Mouse (Mus musculus): ENCODE data around the gene Ap2s1. TPM values are rescaled to one million over a fixed set of nuclear protein-coding genes. Genes with fewer than 3 reads are reported as not detected.
A peak's percentile ranks its signal among the peaks of the same experiment; 100 is the strongest.
"Not testable (repeated sequence)": the region's sequence is repeated elsewhere in the genome, so short reads cannot be mapped to it uniquely, and the experiment has no call there.

The Ap2s1 gene
- polyA plus RNA-seq (2015; fragmentation: Nextera tagmentation; extraction: Ambion mirVana): 452 and 465 TPM in 2 replicates

DNA sequence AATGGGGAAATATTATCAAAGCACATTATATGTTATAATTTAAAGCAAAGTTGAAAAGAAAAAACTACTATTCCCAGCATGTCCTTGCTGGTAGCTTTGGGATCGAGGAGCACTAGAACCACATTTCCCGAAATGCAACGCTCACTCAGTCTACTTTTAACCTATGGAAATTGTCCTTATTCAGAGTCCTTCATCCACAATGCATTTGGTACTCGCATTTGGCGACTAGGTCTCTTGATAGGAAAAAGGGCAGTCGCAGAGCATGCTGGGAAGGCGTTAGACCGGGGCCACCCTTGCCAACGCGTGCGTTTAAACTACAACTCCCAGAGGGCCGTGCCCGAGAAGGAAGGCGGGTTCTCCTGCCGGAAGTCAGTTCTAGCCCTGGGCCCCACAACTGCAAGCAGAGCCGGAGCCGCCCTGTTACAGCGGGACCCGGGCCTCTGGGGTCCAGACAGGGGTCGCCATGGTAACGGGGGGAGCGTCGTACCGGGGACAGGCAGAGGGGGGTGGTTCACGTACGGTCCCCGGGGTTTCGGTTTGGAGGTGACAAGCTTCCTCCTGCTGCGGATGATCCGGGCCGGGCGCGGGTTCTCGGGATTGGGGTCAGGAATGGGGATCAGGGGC is at the start of gene Ap2s1:
TSS of gene Ap2s1 (plus strand) at position 338 of the 624 bp plus-strand sequence.
- Histone ChIP-seq H3K4me1 (peaks cover 16% of the 10 kb centered on the region), H3K9me3 (no peaks in the 10 kb centered on the region), H3K27ac (peak within 1 kb of the TSS; percentile 59), H3K36me3 (replicated peaks) (no peaks in the 10 kb centered on the region), H3K27me3 (replicated peaks) (no peaks in the 10 kb centered on the region), H3K4me2 (peak within 1 kb of the TSS; percentile 81), H3K4me3 (peak within 1 kb of the TSS; percentile 61), H3K9ac (peak within 1 kb of the TSS; percentile 76)
- ATAC-seq (replicated peaks): peak; percentile 97
- WGBS: under 1% methylated on average over 34 of the region's 34 CpGs

DNA sequence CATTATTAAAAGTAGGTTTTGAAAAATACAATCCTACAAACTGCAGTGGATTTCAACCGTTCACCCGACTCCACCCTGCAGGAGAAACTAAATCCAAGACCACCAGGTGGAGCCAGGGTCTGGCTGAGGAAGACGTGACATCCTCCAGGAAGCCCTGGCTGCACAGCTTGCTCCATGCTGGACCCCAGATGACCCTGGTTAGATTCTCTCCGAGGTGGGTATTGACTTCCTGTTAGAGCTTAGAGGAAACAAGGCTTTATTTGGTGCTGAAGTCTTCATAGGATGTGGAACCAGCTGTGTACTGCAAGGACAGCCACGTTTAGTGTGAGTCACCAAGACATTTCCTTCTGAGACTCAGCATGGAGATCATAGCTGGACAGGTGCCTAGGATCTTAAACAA is 49.0 kb upstream of the Ap2s1 start:
- Histone ChIP-seq H3K4me3 (no peak overlapping the region), H3K27ac (no peak overlapping the region), H3K9ac (no peak overlapping the region), H3K27me3 (replicated peaks) (no peaks in the 10 kb centered on the region), H3K4me1 (no peaks in the 10 kb centered on the region), H3K9me3 (no peaks in the 10 kb centered on the region), H3K36me3 (replicated peaks) (no peaks in the 10 kb centered on the region), H3K4me2 (no peak overlapping the region)
- WGBS: 81% methylated on average over 5 of the region's 5 CpGs
- no peak for ATAC-seq (replicated peaks)

DNA sequence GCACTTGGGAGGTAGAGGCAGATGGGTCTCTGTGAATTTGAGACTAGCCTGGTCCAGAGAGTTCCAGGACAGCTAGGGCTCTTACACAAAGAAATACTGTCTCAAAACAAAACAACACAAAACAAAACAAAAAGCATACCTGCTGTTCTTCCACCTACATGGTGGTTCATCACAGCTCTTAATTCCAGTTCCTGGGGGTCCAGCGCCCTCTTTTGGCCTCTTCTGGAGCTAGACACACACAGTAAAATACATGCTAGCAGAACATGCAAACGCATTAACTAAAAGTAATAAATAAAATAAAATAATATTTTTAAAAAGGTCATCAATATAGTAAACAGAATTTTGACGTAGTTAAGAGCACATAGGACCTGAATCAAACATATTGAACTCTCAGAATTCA is 43.2 kb upstream of the Ap2s1 start:
- Histone ChIP-seq H3K9me3 (no peaks in the 10 kb centered on the region), H3K4me1 (no peaks in the 10 kb centered on the region), H3K36me3 (replicated peaks) (no peaks in the 10 kb centered on the region), H3K27me3 (replicated peaks) (no peaks in the 10 kb centered on the region), H3K4me2 (no peak overlapping the region), H3K27ac (no peak overlapping the region), H3K9ac (no peak overlapping the region), H3K4me3 (no peak overlapping the region)
- WGBS: 38% methylated on average over 3 of the region's 3 CpGs
- no peak for ATAC-seq (replicated peaks)

DNA sequence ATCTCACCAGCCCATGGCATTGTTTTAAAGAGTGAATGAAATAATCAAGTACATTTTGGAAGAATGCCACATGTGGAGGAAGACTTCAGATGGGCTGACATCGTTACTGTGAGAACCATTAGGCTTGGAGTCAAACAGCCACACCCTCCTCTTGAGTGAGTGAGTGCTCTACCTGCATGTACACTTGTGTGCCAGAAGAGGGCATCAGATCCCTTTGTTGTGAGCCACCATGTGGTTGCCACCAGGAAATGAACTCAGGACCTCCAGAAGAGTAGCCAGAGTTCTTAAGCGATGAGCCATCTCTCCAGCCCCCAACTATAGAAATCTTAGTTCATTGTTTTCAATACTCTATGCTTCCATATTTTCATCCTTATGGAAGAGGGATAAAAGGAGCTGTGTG is 39.2 kb upstream of the Ap2s1 start:
- no peaks in the 10 kb centered on the region for H3K9me3 ChIP-seq
- WGBS: 63% methylated on average over 2 of the region's 2 CpGs
- no peak for ATAC-seq (replicated peaks)

DNA sequence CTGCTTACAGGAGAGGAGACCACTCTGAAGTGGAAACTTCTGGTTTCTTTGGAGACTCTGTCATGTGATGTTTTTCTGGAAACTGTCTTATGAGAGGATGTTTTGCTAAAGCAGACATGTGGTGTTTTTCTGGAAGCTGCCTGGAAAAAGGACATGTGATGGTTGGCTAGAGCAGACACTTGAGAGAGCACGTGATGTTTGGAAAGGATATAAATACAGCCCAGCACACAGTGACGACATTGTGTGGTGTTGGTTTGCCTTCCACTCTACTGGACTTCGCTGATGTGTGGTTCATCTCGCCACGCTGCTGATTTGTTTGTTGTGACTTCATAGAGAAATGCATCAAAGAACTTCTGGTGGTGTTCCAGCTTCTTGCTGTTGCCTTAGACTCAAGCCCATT is 37.6 kb upstream of the Ap2s1 start:
- Histone ChIP-seq H3K9ac (no peak overlapping the region), H3K27me3 (replicated peaks) (no peaks in the 10 kb centered on the region), H3K27ac (no peak overlapping the region), H3K9me3 (no peaks in the 10 kb centered on the region), H3K4me1 (no peaks in the 10 kb centered on the region), H3K4me2 (no peak overlapping the region), H3K36me3 (replicated peaks) (no peaks in the 10 kb centered on the region), H3K4me3 (no peak overlapping the region)
- WGBS: 82% methylated on average over 5 of the region's 5 CpGs
- no peak for ATAC-seq (replicated peaks)

More for the DNA sequence above, 39.2 kb upstream of the Ap2s1 start:
- Histone ChIP-seq H3K4me2 (no peak overlapping the region), H3K36me3 (replicated peaks) (no peaks in the 10 kb centered on the region), H3K27me3 (replicated peaks) (no peaks in the 10 kb centered on the region), H3K9ac (no peak overlapping the region), H3K4me3 (no peak overlapping the region), H3K4me1 (no peaks in the 10 kb centered on the region), H3K27ac (no peak overlapping the region)

DNA sequence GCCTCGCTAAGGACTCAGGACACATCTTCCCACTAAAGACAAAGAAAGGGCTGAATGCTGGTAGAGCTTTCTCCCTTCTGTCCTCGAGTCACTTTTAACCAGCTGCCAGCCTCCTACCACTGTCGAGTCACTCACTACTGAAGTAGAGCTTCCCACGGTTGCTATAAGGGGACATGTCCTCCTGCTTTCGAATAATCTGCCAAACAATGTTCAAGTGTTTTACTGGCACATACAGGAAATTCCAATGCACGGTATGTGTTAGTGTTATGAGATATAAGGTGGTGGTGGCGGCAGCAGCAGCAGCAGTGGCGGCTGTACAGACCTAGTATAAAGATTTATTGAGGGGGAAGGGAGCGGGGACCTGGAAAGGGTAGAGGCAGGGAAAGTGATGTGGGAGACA is 31.8 kb upstream of the Ap2s1 start:
- Histone ChIP-seq H3K4me1 (no peaks in the 10 kb centered on the region), H3K27me3 (replicated peaks) (0 out of 2 replicates have a peak, but pooled peaks cover 2% of the 10 kb centered on the region), H3K4me2 (no peak overlapping the region), H3K9ac (no peak overlapping the region), H3K9me3 (no peaks in the 10 kb centered on the region), H3K36me3 (replicated peaks) (no peaks in the 10 kb centered on the region), H3K4me3 (no peak overlapping the region), H3K27ac (no peak overlapping the region)
- ATAC-seq (replicated peaks): no peak
- WGBS: 78% methylated on average over 9 of the region's 9 CpGs

DNA sequence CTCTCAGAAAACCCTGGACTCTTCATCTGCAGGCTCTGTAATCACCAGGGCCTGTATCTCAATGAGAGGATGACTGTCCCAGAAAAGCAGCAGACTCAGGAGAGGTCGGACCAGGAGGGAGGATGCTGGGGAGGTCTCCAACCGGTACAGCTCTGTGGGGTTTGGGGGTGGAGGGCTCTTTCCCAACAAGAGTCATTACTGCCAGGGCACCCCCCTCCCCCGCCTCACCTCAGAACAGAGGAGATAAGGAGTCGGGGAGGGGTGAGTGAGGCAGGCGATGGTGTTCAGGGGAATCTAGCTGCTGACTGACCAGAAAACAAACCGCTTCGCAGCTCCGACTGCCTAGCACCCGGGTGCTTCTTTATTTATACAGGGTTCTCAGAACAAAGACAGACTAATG is 30.0 kb upstream of the Ap2s1 start:
- H3K4me3 ChIP-seq: no peak overlapping the region
- no peaks in the 10 kb centered on the region for H3K36me3 ChIP-seq (replicated peaks)
- H3K27me3 ChIP-seq (replicated peaks): 0 out of 2 replicates have a peak, but pooled peaks cover 2% of the 10 kb centered on the region
- no peak overlapping the region for H3K9ac ChIP-seq
- no peaks in the 10 kb centered on the region for H3K9me3 ChIP-seq
- no peak overlapping the region for H3K4me2 ChIP-seq
- no peaks in the 10 kb centered on the region for H3K4me1 ChIP-seq
- 23% methylated on average over 9 of the region's 9 CpGs for WGBS
- H3K27ac ChIP-seq: no peak overlapping the region
- no peak for ATAC-seq (replicated peaks)

DNA sequence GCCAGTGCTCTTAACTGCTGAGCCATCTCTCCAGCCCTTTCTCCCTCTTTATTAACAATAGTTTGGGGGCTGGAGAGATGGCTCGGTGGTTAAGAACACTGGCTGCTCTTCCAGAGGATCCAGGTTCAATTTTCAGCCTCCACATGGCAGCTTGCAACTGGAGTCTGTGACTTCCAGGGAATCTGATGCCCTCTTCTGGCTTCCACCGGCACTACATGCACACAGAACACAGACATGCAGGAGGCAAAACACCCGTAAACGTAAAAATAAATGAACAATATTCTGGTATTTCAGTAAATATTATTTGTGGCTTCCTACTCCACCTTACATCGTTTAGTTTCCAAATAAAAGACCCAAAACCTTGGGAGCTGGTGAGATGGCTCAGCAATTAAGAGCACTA is 27.6 kb upstream of the Ap2s1 start:
- Histone ChIP-seq H3K9ac (no peak overlapping the region), H3K36me3 (replicated peaks) (no peaks in the 10 kb centered on the region), H3K4me2 (no peak overlapping the region), H3K4me3 (no peak overlapping the region), H3K27ac (no peak overlapping the region), H3K4me1 (no peaks in the 10 kb centered on the region), H3K27me3 (replicated peaks) (0 out of 2 replicates have a peak, but pooled peaks cover 2% of the 10 kb centered on the region), H3K9me3 (no peaks in the 10 kb centered on the region)
- 76% methylated on average over 5 of the region's 5 CpGs for WGBS
- ATAC-seq (replicated peaks): no peak

DNA sequence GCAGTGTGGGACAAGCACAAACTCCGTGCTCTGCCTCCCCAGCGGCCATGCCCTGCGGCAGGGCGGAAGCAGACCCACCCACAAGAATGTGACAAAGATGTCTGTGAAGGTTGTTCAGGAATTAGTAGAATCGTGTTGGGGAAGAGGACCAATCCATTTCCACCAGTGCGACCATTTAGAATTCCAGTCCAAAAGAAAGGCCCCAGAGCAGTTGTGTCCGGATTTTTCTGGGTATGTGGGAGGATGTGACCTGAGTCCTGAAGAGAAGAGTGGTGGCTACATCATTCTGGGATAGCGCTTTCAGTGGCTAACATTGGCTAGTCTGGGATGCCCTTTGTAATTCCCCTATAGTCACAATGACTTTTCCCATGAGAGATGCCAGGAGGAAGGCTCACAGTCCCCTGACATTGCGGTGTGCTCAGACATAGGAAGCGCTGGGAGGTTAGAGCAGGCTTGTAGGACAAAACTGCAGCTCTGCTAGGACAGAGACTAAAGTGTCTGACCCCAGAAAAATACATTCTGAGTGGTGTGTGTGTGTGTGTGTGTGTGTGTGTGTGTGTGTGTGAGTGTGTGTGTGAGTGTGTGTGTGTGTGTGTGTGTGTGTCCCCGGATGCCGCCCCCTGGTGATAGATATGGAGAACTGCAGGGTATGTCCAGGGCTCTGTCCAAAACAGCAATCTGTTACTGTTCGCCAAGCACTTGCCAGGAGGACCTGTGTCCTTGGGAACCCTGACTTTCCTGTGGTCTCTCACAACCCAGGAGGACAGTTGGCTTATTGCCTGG is 25.4 kb upstream of the Ap2s1 start:
- Histone ChIP-seq H3K9ac (no peak overlapping the region), H3K4me1 (no peaks in the 10 kb centered on the region), H3K9me3 (no peaks in the 10 kb centered on the region), H3K27ac (no peak overlapping the region), H3K36me3 (replicated peaks) (no peaks in the 10 kb centered on the region), H3K27me3 (replicated peaks) (no peaks in the 10 kb centered on the region), H3K4me3 (no peak overlapping the region), H3K4me2 (no peak overlapping the region)
- ATAC-seq (replicated peaks): no peak
- 76% methylated on average over 13 of the region's 13 CpGs for WGBS

DNA sequence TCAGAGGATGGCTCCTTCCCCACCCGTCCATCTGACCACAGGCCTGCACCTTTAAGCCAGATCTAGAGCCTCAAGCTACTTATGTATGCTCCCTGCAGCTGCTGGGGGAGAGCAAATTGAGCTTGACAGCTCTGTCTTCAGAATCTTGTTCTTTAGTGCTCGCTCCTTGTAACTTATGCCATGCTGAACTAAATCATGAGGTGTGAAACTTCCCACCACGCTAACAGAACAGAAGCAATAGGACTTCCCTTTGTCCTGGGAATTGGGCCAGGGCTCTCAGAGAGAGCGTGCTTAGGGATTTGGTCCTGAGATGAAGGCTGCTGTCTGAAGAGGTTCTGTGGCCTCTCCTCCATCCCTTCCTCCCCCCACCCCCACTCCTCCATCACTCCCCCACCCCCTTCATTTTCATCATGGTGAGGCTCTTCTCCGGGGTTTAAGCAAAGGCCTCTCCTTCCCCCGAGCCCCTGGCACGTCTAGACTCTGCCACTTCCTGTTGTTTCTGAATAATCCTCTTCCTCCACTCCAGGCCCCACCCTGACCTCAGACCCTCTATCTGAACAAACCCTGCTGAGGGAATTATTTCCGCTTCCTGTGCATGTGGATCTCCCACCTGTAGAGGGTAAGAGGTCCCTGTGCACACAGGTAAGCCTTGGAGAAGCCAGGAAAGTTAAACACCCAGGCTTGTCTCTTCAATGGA is 21.6 kb upstream of the Ap2s1 start:
- WGBS: 33% methylated on average over 8 of the region's 8 CpGs
- H3K9ac ChIP-seq; H3K4me1 ChIP-seq; H3K4me2 ChIP-seq; H3K36me3 ChIP-seq (replicated peaks); ATAC-seq (replicated peaks); H3K9me3 ChIP-seq; H3K4me3 ChIP-seq; H3K27me3 ChIP-seq (replicated peaks); H3K27ac ChIP-seq: not testable (repeated sequence)

DNA sequence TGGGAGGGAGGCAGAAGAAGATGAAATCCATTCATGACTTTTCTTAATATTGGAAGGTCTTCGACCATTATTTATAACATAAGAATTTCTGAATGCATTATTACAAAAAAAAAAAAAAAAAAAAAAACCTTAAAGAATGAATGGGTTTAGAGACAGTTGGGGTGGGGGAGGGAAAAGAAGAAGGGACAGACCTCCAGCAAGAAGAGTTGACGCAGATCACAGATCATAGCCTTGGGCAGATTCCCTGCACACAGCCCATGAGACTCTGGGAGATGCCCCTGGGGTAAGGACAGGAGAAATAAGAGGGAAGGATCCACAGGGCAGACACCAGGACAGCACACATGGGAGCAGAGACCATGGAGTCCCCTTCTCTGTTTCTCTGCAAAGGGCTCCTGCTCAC is 16.6 kb upstream of the Ap2s1 start, which contains the start of gene Ceacam9:
TSS of gene Ceacam9 (plus strand) at position 301 of the 400 bp plus-strand sequence.
- ATAC-seq (replicated peaks): no peak
- H3K4me1 ChIP-seq: no peaks in the 10 kb centered on the region
- H3K4me2 ChIP-seq: no peak within 1 kb of the TSS
- 77% methylated on average over 2 of the region's 2 CpGs for WGBS
- no peak within 1 kb of the TSS for H3K9ac ChIP-seq
- H3K36me3 ChIP-seq (replicated peaks): no peaks in the 10 kb centered on the region
- no peaks in the 10 kb centered on the region for H3K9me3 ChIP-seq
- no peaks in the 10 kb centered on the region for H3K27me3 ChIP-seq (replicated peaks)
- H3K4me3 ChIP-seq: no peak within 1 kb of the TSS
- H3K27ac ChIP-seq: no peak within 1 kb of the TSS

DNA sequence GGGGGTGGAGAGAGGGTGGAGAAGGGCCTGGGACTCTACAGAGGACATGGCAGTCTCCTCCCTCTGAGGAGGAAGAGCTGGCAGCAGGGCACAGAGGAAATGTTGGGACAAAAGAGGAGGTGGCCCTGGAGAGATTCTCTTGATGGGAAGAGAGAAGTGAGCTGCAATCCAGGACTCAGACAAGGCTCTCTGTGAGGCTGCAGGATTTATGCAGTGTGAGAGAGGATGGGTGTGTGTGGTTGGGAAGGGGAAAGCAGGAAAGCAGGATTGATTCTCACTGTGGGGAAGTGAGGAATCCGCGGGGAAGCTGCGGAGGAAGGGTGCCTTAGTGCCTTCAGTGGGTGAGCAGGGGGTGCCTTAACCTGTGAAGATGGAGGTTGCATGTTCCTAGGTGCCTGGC is 15.7 kb upstream of the Ap2s1 start:
- H3K4me1 ChIP-seq; ATAC-seq (replicated peaks); H3K4me2 ChIP-seq; H3K36me3 ChIP-seq (replicated peaks); H3K9ac ChIP-seq; H3K9me3 ChIP-seq; H3K27ac ChIP-seq; H3K4me3 ChIP-seq; H3K27me3 ChIP-seq (replicated peaks): not testable (repeated sequence)
- 52% methylated on average over 3 of the region's 3 CpGs for WGBS
